Mouse (Mus musculus) forebrain, embryonic 11.5 days (tissue): ENCODE results near the gene Inpp5k. TPM values are rescaled to one million over a fixed set of nuclear protein-coding genes. Genes with fewer than 3 reads are reported as not detected.
"Not testable (repeated sequence)": the region's sequence is repeated elsewhere in the genome, so short reads cannot be mapped to it uniquely, and the experiment has no call there.

ENCODE experiments used
- ATAC-seq: fragments of 200-750 bp; cut with Nextera tagmentation; replicated peaks from 2 replicates; pipeline ENCODE4 v1.8.0; 2017; ENCODE audit warnings: moderate TSS enrichment; ENCODE audit not compliant: low FRiP score
- DNase-seq: peaks from one replicate; pipeline ENCODE4 v3.0.0-alpha.2; 2017; ENCODE audit warnings: low spot score
- H3K27ac ChIP-seq: fragments of 300-500 bp; sonication (generic); 2 replicates; pipeline ENCODE4 v1.5.1; 2014; ENCODE audit warnings: low read depth, low read length
- H3K27me3 ChIP-seq: fragments of 300-500 bp; sonication (generic); 2 replicates; pipeline ENCODE4 v1.6.1; 2014; ENCODE audit warnings: mild to moderate bottlenecking, low read length, mixed read lengths; ENCODE audit not compliant: control insufficient read depth, insufficient read depth
- H3K36me3 ChIP-seq: fragments of 300-500 bp; sonication (generic); 2 replicates; pipeline ENCODE4 v1.6.1; 2014; ENCODE audit warnings: mild to moderate bottlenecking, low read length, moderate library complexity, mixed read lengths; ENCODE audit not compliant: control insufficient read depth, insufficient read depth
- H3K4me1 ChIP-seq: fragments of 300-500 bp; sonication (generic); replicated peaks from 2 replicates; pipeline ENCODE4 v1.6.1; 2014; ENCODE audit warnings: low read length, mixed read lengths; ENCODE audit not compliant: control insufficient read depth, insufficient read depth
- H3K4me2 ChIP-seq: fragments of 300-500 bp; sonication (generic); 2 replicates; pipeline ENCODE4 v1.6.1; 2014; ENCODE audit warnings: low read depth, mild to moderate bottlenecking, low read length, moderate library complexity, mixed read lengths; ENCODE audit not compliant: severe bottlenecking
- H3K4me3 ChIP-seq: fragments of 300-500 bp; sonication (generic); 2 replicates; pipeline ENCODE4 v1.5.1; 2014; ENCODE audit warnings: low read depth, low read length
- H3K9ac ChIP-seq: fragments of 300-500 bp; sonication (generic); 2 replicates; pipeline ENCODE4 v1.6.1; 2014; ENCODE audit warnings: low read length
- H3K9me3 ChIP-seq: fragments of 300-500 bp; sonication (generic); 2 replicates; pipeline ENCODE4 v1.6.1; 2016; ENCODE audit warnings: low read length, mixed read lengths; ENCODE audit not compliant: control insufficient read depth
- WGBS: fragments of 180-500 bp; shearing (Covaris S2); extraction: QIAGEN DNeasy Blood & Tissue Kit; methylation state at CpG from one replicate; pipeline ENCODE4 v1.1.7; 2014; 5-methylcytosine and 5-hydroxymethylcytosine counted together
- polyA plus RNA-seq: library from polyadenylated mRNA; unstranded; fragments of >200 nt; fragmentation: Nextera tagmentation; extraction: Ambion mirVana; gene quantifications from 2 replicates; pipeline ENCODE4 v1.2.1, GENCODE M21; 2014

Gene Inpp5k
- polyA plus RNA-seq, 1 experiment from 2014 or later = 20.8 TPM

DNA sequence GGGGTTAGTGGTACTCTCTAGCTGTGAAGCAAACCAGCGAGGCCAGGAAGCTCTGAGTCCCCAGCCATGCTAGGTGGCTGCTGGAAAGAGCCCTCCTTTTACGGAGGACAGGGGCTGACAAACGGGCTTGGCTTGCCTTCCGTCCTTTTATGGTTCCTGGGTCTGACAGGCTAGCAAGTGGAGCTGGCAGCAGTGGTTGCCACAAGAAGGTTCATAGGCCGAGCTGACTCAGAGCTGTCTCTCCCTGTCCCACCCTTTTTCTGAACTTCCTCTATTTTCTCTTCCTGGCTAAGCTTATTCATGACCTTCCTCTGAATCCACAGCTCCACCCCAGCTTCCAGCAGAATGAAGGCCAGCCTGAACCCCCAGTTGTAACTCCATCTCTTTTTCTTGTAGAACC is 38.2 kb upstream of the Inpp5k start:
- H3K27ac ChIP-seq = no peak overlapping the region
- no peaks in the 10 kb centered on the region for H3K27me3 ChIP-seq
- no peaks in the 10 kb centered on the region for H3K9me3 ChIP-seq
- H3K4me3 ChIP-seq = no peak overlapping the region
- no peaks in the 10 kb centered on the region; the same call in none of the 2 replicates for H3K36me3 ChIP-seq
- H3K4me2 ChIP-seq = no peak overlapping the region
- WGBS = 88% methylated on average over 5 of the region's 5 CpGs
- H3K9ac ChIP-seq = no peak overlapping the region
- ATAC-seq (no peak), DNase-seq (no peak)
- peaks cover 3% of the 10 kb centered on the region; the same call in 1 of the 2 replicates for H3K4me1 ChIP-seq

DNA sequence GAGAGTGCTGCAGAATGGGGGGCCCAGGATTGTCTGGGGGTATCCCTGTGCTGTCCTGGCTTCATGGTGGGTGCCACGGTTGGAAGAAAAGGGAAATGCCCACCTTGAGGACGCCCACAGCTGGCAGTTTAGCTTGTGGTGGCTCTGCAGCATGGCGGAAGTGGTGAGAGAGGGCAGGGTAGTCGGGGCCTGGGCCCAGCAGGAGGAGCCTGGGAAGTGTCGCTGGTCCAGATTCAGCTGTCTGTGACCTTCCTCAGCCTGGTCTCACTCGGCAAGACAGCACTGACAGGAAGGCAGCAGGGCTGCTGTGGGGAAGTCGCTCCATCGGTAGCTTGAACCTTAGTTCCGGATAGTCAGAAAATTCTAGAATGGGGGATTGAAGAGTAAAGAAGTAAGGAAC is 36.4 kb upstream of the Inpp5k start:
- Histone ChIP-seq H3K4me2 (no peak overlapping the region), H3K27me3 (no peaks in the 10 kb centered on the region), H3K4me3 (no peak overlapping the region), H3K9me3 (no peaks in the 10 kb centered on the region), H3K4me1 (no peaks in the 10 kb centered on the region; the same call in 1 of the 2 replicates), H3K36me3 (no peaks in the 10 kb centered on the region; the same call in none of the 2 replicates), H3K9ac (no peak overlapping the region), H3K27ac (no peak overlapping the region)
- DNase-seq (no peak), ATAC-seq (no peak)
- 85% methylated on average over 9 of the region's 9 CpGs for WGBS

DNA sequence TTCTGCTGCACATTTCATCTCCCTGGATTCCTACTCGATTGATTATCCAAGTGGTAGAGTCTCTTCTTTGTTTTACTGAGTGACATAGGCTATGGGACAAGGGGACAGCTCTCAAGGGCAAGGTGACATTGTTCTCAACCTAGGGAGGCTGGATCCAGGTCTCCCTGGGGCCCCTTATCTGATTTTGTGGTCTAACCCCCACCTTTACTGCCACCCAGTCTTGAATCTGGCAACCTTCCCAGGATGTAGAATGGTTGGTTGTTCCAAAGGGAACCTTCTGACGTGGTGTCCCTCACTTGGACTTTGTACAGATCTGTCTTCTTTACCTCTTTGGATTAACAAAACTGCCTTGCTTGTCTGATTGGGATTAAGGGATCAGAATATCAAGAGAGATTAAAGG is 35.4 kb upstream of the Inpp5k start:
- DNase-seq (no peak), ATAC-seq (no peak)
- 62% methylated on average over 2 of the region's 2 CpGs for WGBS
- H3K4me1 ChIP-seq = no peaks in the 10 kb centered on the region
- H3K36me3 ChIP-seq = no peaks in the 10 kb centered on the region; the same call in 1 of the 2 replicates
- no peaks in the 10 kb centered on the region for H3K27me3 ChIP-seq
- H3K9me3 ChIP-seq = no peaks in the 10 kb centered on the region
- H3K9ac ChIP-seq = no peak overlapping the region
- no peak overlapping the region for H3K4me3 ChIP-seq
- no peak overlapping the region for H3K4me2 ChIP-seq
- H3K27ac ChIP-seq = no peak overlapping the region

DNA sequence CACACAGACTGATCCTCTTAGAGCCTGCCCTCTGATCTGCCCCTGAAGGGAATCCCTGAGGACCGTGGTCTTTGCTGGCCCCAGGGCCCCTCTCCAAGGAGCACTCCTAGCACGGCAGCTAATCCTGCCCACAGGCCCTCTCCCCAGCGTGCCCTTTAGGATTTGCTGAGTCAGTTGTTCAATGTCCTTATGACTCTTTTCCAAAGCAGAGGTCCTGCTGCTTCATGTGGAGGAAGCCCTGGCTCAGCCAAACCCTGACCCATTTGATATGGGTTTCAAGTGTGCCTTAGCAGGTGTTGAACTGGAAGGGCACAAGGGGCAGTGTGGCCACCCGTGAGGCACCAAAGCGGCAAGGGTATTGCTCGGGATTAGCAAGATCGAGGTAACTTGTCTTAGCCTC is 35.0 kb upstream of the Inpp5k start:
- Histone ChIP-seq H3K9ac (no peak overlapping the region), H3K4me2 (no peak overlapping the region), H3K4me1 (no peaks in the 10 kb centered on the region), H3K36me3 (no peaks in the 10 kb centered on the region; the same call in 1 of the 2 replicates), H3K9me3 (no peaks in the 10 kb centered on the region), H3K4me3 (no peak overlapping the region), H3K27ac (no peak overlapping the region), H3K27me3 (no peaks in the 10 kb centered on the region)
- DNase-seq (no peak), ATAC-seq (no peak)
- WGBS = 53% methylated on average over 7 of the region's 7 CpGs

DNA sequence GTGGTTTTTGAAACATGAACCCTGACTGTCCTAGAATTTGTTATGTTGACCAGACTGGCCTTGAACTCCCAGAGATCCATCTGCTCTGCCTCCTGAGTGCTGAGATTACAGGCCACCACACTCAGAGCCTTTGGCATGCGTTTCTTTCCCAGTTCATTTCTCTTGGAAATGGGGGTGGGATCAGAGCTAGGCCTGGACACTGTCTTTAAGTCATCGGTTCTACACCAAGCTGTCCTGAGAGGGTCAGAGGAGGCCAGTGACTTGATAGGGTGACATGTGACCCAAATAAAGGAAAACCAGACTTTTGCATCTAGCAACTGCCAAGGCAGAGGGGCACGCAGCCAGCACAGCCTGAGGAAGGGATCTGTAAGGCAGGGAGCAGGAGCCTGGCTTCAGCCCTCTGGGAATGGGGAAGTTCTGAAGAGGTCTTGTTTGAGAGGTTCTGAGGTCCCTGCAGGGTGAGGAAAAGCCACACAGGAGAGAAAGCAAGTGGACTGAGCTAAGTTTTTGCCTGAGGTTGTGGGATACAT is 34.0 kb upstream of the Inpp5k start:
- Histone ChIP-seq H3K27me3 (no peaks in the 10 kb centered on the region), H3K36me3 (peaks cover 2% of the 10 kb centered on the region), H3K4me1 (no peaks in the 10 kb centered on the region), H3K27ac (no peak overlapping the region), H3K4me3 (no peak overlapping the region), H3K9ac (no peak overlapping the region), H3K4me2 (no peak overlapping the region), H3K9me3 (no peaks in the 10 kb centered on the region)
- ATAC-seq (no peak), DNase-seq (no peak)
- WGBS = 88% methylated on average over 3 of the region's 3 CpGs

DNA sequence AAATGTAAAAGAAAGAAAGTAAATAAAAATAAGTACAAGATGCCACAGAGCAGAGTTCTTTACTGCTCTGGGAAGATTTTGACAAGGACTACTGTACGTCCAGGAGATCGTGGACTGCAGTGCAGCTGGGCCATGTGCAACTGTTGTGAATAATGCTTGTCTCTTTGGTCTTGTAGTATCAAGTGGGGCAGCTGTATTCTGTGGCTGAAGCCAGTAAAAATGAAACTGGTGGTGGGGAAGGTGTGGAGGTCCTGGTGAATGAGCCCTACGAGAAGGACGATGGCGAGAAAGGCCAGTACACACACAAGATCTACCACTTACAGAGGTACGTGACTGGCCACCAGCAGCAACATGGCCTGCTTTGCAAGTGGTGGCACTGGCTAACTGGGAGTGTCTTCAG is 32.8 kb upstream of the Inpp5k start:
- Histone ChIP-seq H3K9me3 (no peaks in the 10 kb centered on the region), H3K4me2 (no peak overlapping the region), H3K4me1 (no peaks in the 10 kb centered on the region), H3K27me3 (no peaks in the 10 kb centered on the region), H3K27ac (no peak overlapping the region), H3K36me3 (peaks cover 2% of the 10 kb centered on the region), H3K4me3 (no peak overlapping the region), H3K9ac (no peak overlapping the region)
- no peak for DNase-seq
- ATAC-seq = no peak
- 93% methylated on average over 6 of the region's 6 CpGs for WGBS

DNA sequence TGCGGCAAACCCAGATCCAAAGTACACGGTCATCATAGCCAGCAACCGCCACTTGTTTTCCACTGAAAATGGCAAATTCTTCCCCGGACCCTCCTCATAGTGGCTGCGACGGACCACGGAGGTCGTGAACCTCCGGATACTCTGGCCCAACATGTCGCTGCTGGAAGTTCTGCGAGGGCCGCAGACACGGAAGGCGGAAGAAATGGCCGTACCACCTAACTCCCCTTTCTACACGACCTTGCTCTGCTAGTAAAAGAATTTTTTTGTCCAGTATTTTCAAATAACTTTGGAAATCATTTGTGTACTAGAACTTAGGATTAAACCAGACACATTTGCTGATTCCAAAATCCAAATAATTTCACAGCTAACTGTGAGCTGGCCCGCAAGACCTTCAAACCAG is 31.0 kb upstream of the Inpp5k start:
- H3K9ac ChIP-seq, H3K4me3 ChIP-seq, H3K9me3 ChIP-seq, DNase-seq, H3K36me3 ChIP-seq, H3K4me1 ChIP-seq, ATAC-seq, H3K4me2 ChIP-seq, H3K27ac ChIP-seq, H3K27me3 ChIP-seq: not testable (repeated sequence)
- 92% methylated on average over 17 of the region's 17 CpGs for WGBS

DNA sequence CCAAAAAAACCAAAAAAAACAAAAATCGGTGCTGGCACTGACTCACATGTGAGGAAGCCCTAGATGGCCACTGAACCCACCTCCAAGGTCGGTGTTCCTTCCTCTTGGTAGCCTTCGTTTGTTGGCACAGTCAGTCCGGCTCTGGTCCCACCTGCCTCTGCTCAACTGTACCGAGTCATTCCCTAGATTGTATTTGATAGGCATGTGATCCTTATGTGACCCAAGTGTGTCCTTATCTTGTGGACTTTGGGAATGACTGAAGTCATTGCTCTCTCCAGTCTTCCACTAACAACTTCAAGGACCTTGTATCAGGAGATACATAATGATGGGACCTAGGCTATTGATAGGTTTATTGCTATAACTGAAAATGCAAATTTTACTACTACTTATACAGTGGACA is 26.0 kb upstream of the Inpp5k start:
- Histone ChIP-seq H3K36me3 (peaks cover 2% of the 10 kb centered on the region), H3K9ac (no peak overlapping the region), H3K27ac (no peak overlapping the region), H3K27me3 (no peaks in the 10 kb centered on the region), H3K9me3 (no peaks in the 10 kb centered on the region), H3K4me2 (no peak overlapping the region), H3K4me3 (no peak overlapping the region), H3K4me1 (no peaks in the 10 kb centered on the region)
- ATAC-seq (no peak), DNase-seq (no peak)
- 87% methylated on average over 5 of the region's 5 CpGs for WGBS

DNA sequence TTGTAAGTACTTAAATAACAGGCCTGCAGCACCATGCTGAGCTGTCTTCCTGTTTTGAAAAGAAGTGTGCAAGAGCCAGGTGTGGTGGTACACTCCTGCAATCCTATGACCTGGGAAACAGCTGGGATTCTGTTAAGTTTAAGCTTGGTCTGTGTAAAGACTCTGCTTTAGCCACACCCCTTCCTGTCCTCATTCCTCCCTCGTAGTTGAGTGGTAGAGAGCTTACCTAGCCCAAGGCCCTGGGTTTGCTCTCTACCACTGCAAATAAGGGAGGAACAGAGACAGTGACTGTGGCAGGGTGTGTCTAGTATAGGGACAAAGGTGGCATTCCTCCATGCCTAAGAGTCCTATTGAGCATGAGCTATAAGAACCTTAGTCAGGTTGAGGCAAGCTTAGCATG is 25.5 kb upstream of the Inpp5k start:
- Histone ChIP-seq H3K9me3 (no peaks in the 10 kb centered on the region), H3K36me3 (peaks cover 2% of the 10 kb centered on the region), H3K9ac (no peak overlapping the region), H3K4me3 (no peak overlapping the region), H3K27me3 (no peaks in the 10 kb centered on the region), H3K4me1 (no peaks in the 10 kb centered on the region), H3K27ac (no peak overlapping the region), H3K4me2 (no peak overlapping the region)
- 77% methylated on average over 1 of the region's 1 CpGs for WGBS
- ATAC-seq (no peak), DNase-seq (no peak)
